Mouse (Mus musculus): Measurements from ENCODE around the gene Myo15b. TPM values are rescaled to one million over a fixed set of nuclear protein-coding genes. Genes with fewer than 3 reads are reported as not detected.
A peak's percentile ranks its signal among the peaks of the same experiment; 100 is the strongest.

The Myo15b gene
- total RNA-seq, 2 experiments from 2014 or later: 0.49 to 0.75 TPM

- DNase-seq (ENCODE audit: low spot score in 2 of 2): no peak
These were observed 5.7 kb downstream of the Myo15b start for GRCm38 (mm10) chr11:115863895-115864294.

DNA sequence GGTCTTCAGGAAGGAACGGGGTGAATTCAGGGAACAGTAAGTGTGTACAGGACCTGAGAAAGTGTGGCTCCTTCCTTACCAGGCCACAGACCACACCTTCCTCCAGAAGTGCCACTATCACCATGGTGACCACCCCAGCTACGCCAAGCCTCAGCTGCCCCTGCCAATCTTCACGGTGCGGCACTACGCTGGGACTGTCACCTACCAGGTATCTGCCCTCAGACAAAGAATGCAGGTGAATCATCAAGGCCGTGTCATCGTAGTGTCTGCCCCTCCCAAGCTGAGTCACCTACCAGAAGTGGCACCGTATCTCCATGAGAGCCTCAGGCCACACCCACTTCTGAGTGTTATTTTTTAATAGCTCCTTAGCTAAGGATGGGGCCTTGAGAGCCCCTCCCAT lies 11.2 kb downstream of the Myo15b start:
- DNase-seq (ENCODE audit: low spot score in 2 of 2): no peak

- no peak for DNase-seq (ENCODE audit: low spot score in 2 of 2)
These were observed 14.2 kb downstream of the Myo15b start for GRCm38 (mm10) chr11:115872437-115872836.

DNA sequence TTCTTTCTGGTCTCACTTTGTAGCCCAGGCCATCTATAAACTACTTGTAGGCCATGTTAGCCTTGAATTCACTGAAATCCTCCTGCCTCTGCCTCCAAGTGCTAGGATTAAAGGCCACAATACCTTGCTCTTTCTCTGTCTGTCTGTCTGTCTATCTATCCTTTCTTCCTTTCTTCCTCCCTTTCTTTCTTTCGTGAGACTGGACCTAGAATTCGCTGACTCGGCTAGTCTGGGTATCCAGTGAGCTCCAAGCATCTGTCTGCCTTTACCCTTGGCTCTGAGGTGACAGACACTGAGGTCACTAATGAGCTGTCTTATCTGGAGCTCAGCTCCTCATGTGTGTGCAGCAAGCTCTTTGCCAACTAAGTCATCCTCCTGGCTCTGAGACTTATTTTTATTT lies 17.7 kb downstream of the Myo15b start:
- DNase-seq (ENCODE audit: low spot score in 2 of 2): no peak

GRCm38 (mm10) chr11:115876438-115876837 lies 18.2 kb downstream of the Myo15b start:
- DNase-seq (ENCODE audit: low spot score in 2 of 2): no peak

GRCm38 (mm10) chr11:115877174-115877755 lies 19.1 kb downstream of the Myo15b start:
- no peak for DNase-seq (ENCODE audit: low spot score in 2 of 2)

DNA sequence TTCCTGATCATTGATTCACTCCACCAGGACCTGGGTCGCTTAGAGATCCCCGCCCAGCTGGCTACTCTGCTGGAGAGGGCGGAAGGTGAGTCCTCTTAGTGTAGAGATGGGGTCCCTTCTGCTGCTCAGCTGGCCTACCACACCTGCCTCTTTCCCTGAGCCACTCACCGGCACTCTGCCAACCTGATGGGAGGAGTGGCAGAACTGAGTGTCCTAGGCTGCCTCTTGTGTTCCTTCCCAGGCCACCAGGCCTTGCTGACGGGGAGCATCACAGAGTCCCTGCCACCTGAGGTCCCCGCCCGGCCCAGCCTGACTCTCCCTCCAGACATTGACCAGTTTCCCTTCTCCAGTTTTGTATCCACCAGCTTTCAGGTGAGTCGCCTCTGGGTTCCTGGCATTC lies 19.9 kb downstream of the Myo15b start:
- DNase-seq (ENCODE audit: low spot score in 2 of 2): no peak

DNA sequence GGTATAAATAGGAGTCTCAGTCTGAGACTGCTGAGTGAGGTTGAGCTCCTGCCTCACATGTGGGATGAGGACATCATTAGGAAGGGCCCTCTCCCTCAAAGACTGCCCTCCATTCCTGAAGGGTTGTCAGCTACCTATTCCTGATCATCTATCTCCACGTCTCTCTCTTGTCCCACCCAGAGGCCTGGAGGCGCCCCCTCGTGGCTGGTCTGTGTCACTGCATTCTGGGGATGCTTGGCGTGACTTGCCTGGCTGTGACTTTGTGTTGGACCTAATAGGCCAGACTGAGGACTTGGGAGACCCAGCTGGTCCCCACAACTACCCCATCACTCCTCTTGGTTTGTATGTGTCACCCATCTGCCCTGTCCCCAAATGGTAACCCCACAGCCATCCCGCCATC lies 22.8 kb downstream of the Myo15b start:
- DNase-seq (ENCODE audit: low spot score in 2 of 2): no peak

GRCm38 (mm10) chr11:115883251-115883650 lies 25.0 kb downstream of the Myo15b start:
- DNase-seq (ENCODE audit: low spot score in 2 of 2): no peak

GRCm38 (mm10) chr11:115884361-115884760 lies 26.2 kb downstream of the Myo15b start:
- no peak for DNase-seq (ENCODE audit: low spot score in 2 of 2)

DNA sequence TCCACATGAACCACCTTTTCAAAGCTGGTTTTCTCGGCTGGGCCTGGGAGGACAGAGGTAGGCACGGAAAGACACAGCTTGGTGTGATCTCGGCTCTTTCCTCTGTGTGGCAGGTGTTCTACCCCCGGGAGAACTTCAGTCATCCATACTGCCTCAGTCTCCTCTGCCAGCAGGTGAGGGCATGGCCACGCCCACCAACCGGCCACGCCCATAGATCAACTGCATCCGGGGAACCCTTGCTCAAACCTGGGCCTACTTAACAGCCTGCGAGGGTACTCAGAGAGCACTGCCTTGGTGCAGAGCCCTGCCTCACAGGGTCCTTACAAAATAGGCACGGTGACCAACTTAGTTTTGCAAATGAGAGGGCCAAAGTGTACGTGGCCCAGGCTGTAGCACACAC lies 27.1 kb downstream of the Myo15b start:
- no peak for DNase-seq (ENCODE audit: low spot score in 2 of 2)

GRCm38 (mm10) chr11:115886446-115886845 lies 28.2 kb downstream of the Myo15b start:
- no peak for DNase-seq (ENCODE audit: low spot score in 2 of 2)

DNA sequence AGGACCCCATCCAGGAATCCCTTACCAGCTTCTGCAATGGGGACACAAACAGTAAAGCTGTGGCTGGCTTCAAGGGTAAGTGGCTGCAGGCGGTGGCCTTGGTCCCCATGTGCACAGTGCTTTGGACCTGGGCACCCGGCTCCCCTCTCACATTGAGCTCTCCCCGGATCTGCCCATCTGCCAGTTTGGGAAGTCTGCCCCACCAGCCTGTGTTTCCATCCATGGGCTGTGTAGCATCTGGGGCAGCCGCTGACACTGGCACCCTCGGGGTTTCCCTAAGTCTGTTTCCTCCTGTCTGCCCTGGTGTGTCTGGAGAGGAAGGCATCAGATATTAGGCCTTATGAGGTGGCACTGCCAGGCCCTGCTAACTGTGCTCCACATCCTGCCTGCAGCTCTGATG lies 29.8 kb downstream of the Myo15b start:
- no peak for DNase-seq (ENCODE audit: low spot score in 2 of 2)

- DNase-seq (ENCODE audit: low spot score in 2 of 2): no peak
These were observed 31.0 kb downstream of the Myo15b start for GRCm38 (mm10) chr11:115889159-115889558.

- no peak for DNase-seq (ENCODE audit: low spot score in 2 of 2)
These were observed 34.0 kb downstream of the Myo15b start for GRCm38 (mm10) chr11:115892213-115892612.

GRCm38 (mm10) chr11:115893071-115893470 lies 34.9 kb downstream of the Myo15b start:
- DNase-seq (ENCODE audit: low spot score in 2 of 2): no peak

DNA sequence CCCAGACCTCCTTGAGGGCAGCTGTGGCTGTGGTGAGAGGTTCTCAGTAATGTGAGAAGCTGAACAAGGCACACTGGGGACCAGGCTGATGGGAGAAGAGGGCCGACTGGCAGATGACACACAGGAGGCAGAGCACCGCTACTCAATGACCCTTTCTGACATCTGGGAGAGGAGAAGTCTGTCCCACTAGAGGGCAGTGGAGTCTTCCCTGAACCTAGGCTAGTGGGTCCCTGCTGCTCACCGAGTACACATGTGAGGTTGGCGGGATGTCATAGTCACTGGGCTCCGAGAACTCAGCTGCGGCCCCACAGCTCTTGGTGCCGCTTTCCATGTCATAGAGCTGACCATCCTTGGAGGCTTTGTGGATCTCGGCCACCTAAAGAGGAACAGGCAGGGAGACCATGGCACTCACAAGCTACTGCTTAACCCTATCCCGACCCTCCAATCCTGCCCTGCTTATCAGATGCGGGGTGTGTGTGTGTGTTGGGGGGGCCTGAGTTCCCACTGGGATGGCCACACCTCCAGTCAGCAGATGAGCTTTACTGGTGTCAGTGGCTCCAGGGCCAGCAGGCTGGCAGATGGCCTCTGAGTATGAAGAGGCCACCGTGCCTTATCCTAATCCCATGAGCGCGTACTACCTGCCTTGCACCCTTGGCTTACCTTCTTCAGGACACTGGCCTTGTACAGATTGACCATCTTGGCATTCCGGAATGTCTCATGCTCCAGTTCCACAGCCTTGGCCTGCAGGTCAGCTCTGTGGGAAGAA lies 36.7 kb downstream of the Myo15b start:
- DNase-seq (ENCODE audit: low spot score in 2 of 2): no peak

DNA sequence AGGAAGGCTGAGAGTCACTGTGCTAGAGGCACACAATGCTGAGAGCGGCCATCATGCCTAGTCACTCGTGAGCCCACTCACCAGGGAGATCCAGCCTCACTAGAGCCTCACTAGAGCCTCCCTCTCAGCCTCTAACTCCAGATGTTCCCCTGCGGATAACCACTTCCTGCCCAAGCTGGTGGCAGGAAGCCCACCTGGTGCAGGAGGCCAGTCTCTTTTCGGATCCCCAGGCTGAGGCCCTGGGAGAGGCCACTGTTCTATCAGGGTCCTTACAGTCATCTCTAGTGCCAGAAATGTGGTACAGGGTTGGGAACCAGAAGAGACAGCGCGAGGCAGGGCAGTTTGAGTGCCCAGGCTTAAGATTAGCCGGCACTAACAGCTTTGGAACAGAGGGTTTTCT lies 40.2 kb downstream of the Myo15b start:
- no peak for DNase-seq (ENCODE audit: low spot score in 2 of 2)

DNA sequence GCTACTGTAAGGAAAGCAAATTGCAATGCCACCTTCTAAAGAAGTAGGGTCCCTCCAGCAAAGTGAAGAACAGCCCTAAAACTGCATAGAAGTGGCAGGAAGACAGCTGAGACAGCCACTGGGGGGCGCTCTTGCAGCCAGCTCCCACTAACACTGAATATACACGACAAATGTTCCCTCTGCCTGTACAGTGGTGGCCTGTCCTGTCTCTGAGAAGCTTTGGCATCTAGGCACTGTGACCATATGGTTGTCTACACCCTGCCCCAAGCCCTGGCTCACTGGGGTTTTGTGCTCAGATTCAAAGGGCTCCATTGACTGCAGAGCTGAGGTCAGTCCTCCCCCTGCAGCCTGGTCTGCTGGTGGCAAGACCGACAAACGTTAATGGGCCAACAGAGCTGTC lies 40.7 kb downstream of the Myo15b start:
- peak; percentile 32 to 51 for DNase-seq (ENCODE audit: low spot score in 2 of 2)

GRCm38 (mm10) chr11:115899486-115900266 lies 41.5 kb downstream of the Myo15b start, which contains the start of gene Smim5:
TSS of gene Smim5 (plus strand) at chr11:115899966.
- DNase-seq (ENCODE audit: low spot score in 2 of 2): no peak

DNA sequence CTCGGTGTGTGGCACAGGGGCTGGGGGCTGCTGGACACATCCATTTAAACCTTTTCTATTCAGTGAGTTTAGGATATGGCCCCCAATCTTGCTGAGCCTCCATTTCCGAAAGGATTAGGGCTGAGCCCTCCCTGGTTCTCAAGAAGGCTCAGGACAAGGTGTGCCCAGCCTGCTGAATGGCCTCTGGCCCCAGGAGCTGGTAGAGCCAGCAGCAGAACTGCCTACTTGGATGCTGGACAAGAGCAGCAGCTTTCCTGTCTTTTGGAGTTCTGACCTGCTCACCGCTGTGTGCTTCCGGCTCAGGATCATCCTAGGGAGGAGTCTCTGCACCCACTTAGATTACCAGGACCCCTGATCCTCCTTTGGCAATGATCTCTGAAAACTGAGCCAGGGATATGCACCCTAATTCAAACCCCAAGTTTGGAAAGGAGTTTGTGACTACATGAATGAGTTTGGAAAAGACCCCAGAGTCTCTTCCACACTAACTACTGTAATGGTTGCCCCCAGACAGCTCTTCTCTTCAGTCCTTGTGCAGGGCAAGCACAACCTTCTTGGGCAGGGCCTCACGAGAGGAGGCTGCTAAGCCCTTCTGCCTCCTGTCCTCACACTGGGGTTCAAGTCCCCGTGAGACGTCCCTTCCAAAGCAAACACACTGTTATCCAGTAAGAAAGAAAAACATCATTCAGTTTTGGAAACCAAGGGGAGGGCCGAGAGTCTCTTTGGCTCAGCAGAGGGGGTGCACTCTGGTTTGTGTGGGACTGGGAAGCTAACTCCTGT lies 42.5 kb downstream of the Myo15b start:
- no peak for DNase-seq (ENCODE audit: low spot score in 2 of 2)
